Mouse (Mus musculus) limb, embryonic 11.5 days (tissue): ENCODE measurements around the gene Tmem33. TPM values are rescaled to one million over a fixed set of nuclear protein-coding genes. Genes with fewer than 3 reads are reported as not detected.

ENCODE experiments used
- ATAC-seq: fragments of 200-750 bp; cut with Nextera tagmentation; 2 replicates; pipeline ENCODE4 v1.8.0; 2017; ENCODE audit warnings: low read depth; ENCODE audit not compliant: insufficient number of reproducible peaks, low FRiP score, low TSS enrichment
- DNase-seq: peaks from one replicate; pipeline ENCODE4 v3.0.0-alpha.2; 2015; ENCODE audit warnings: low spot score
- H3K27ac ChIP-seq: fragments of 300-500 bp; sonication (generic); replicated peaks from 2 replicates; pipeline ENCODE4 v1.5.1; 2014; ENCODE audit warnings: low read depth, mild to moderate bottlenecking, low read length
- H3K27me3 ChIP-seq: fragments of 300-500 bp; sonication (generic); 2 replicates; pipeline ENCODE4 v1.6.1; 2014; ENCODE audit warnings: mild to moderate bottlenecking, low read length, mixed read lengths; ENCODE audit not compliant: control insufficient read depth, insufficient read depth
- H3K36me3 ChIP-seq: fragments of 300-500 bp; sonication (generic); 2 replicates; pipeline ENCODE4 v1.6.1; 2014; ENCODE audit warnings: mild to moderate bottlenecking, low read length, moderate library complexity, mixed read lengths; ENCODE audit not compliant: control insufficient read depth, insufficient read depth
- H3K4me1 ChIP-seq: fragments of 300-500 bp; sonication (generic); 2 replicates; pipeline ENCODE4 v1.6.1; 2014; ENCODE audit warnings: low read length, mixed read lengths; ENCODE audit not compliant: control insufficient read depth, insufficient read depth
- H3K4me2 ChIP-seq: fragments of 300-500 bp; sonication (generic); 2 replicates; pipeline ENCODE4 v1.6.1; 2014; ENCODE audit warnings: low read depth, mild to moderate bottlenecking, moderate library complexity; ENCODE audit not compliant: severe bottlenecking
- H3K4me3 ChIP-seq: fragments of 300-500 bp; sonication (generic); 2 replicates; pipeline ENCODE4 v1.5.1; 2014; ENCODE audit warnings: low read depth, low read length
- H3K9ac ChIP-seq: fragments of 300-500 bp; sonication (generic); 2 replicates; pipeline ENCODE4 v1.6.1; 2014; ENCODE audit warnings: mild to moderate bottlenecking, low read length
- H3K9me3 ChIP-seq: fragments of 300-500 bp; sonication (generic); 2 replicates; pipeline ENCODE4 v1.6.1; 2016; ENCODE audit warnings: low read length; ENCODE audit not compliant: control insufficient read depth
- WGBS: fragments of 180-500 bp; shearing (Covaris S2); extraction: QIAGEN DNeasy Blood & Tissue Kit; methylation state at CpG from one replicate; pipeline ENCODE4 v1.1.7; 2014; 5-methylcytosine and 5-hydroxymethylcytosine counted together
- polyA plus RNA-seq: library from polyadenylated mRNA; unstranded; fragments of >200 nt; fragmentation: Nextera tagmentation; extraction: Ambion mirVana; gene quantifications from 2 replicates; pipeline ENCODE4 v1.2.1, GENCODE M21; 2014

Tmem33 gene
- polyA plus RNA-seq, 1 experiment from 2014 or later: 90.2 TPM

GRCm38 (mm10) chr5:67223391-67224121 is 36.8 kb upstream of the Tmem33 start:
- DNase-seq (no peak), ATAC-seq (no peak)
- H3K4me3 ChIP-seq: no peak overlapping the region
- H3K4me1 ChIP-seq: peaks cover 2% of the 10 kb centered on the region; the same call in 1 of the 2 replicates
- peaks cover 90% of the 10 kb centered on the region for H3K27me3 ChIP-seq
- H3K36me3 ChIP-seq: no peaks in the 10 kb centered on the region
- no peak overlapping the region for H3K9ac ChIP-seq
- 2% methylated on average over 15 of the region's 15 CpGs for WGBS
- peaks cover 4% of the 10 kb centered on the region; the same call in 1 of the 2 replicates for H3K9me3 ChIP-seq
- H3K27ac ChIP-seq: no peak overlapping the region
- H3K4me2 ChIP-seq: no peak overlapping the region

GRCm38 (mm10) chr5:67224122-67224502 is 36.3 kb upstream of the Tmem33 start:
- H3K9ac ChIP-seq: no peak overlapping the region
- H3K27ac ChIP-seq: no peak overlapping the region
- no peak overlapping the region for H3K4me3 ChIP-seq
- H3K9me3 ChIP-seq: peaks cover 4% of the 10 kb centered on the region; the same call in 1 of the 2 replicates
- DNase-seq (no peak), ATAC-seq (no peak)
- WGBS: 15% methylated on average over 6 of the region's 6 CpGs
- peaks cover 90% of the 10 kb centered on the region for H3K27me3 ChIP-seq
- peaks cover 2% of the 10 kb centered on the region; the same call in 1 of the 2 replicates for H3K4me1 ChIP-seq
- H3K4me2 ChIP-seq: no peak overlapping the region
- no peaks in the 10 kb centered on the region for H3K36me3 ChIP-seq

GRCm38 (mm10) chr5:67225758-67226157 is 34.6 kb upstream of the Tmem33 start:
- Histone ChIP-seq H3K27ac (no peak overlapping the region), H3K9ac (no peak overlapping the region), H3K4me2 (no peak overlapping the region), H3K4me1 (peaks cover 8% of the 10 kb centered on the region; the same call in 1 of the 2 replicates), H3K9me3 (peaks cover 4% of the 10 kb centered on the region; the same call in 1 of the 2 replicates), H3K4me3 (no peak overlapping the region), H3K36me3 (no peaks in the 10 kb centered on the region), H3K27me3 (peaks cover 93% of the 10 kb centered on the region)
- no peak for DNase-seq
- 45% methylated on average over 7 of the region's 7 CpGs for WGBS
- ATAC-seq: no peak

- no peak for DNase-seq
- H3K4me2 ChIP-seq: no peak overlapping the region
Observed at GRCm38 (mm10) chr5:67227261-67227660, 33.1 kb upstream of the Tmem33 start.

GRCm38 (mm10) chr5:67227682-67228444 is 32.5 kb upstream of the Tmem33 start:
- peaks cover 4% of the 10 kb centered on the region; the same call in 1 of the 2 replicates for H3K9me3 ChIP-seq
- no peak overlapping the region for H3K4me3 ChIP-seq
- H3K4me1 ChIP-seq: peaks cover 11% of the 10 kb centered on the region; the same call in 1 of the 2 replicates
- H3K9ac ChIP-seq: no peak overlapping the region
- WGBS: under 1% methylated on average over 15 of the region's 15 CpGs
- DNase-seq (no peak), ATAC-seq (no peak)
- H3K27ac ChIP-seq: no peak overlapping the region
- no peak overlapping the region for H3K4me2 ChIP-seq
- peaks cover 94% of the 10 kb centered on the region for H3K27me3 ChIP-seq
- H3K36me3 ChIP-seq: no peaks in the 10 kb centered on the region

More at GRCm38 (mm10) chr5:67227261-67227660, 33.1 kb upstream of the Tmem33 start:
- Histone ChIP-seq H3K9ac (no peak overlapping the region), H3K4me3 (no peak overlapping the region), H3K4me1 (peaks cover 11% of the 10 kb centered on the region; the same call in 1 of the 2 replicates), H3K36me3 (no peaks in the 10 kb centered on the region), H3K27ac (no peak overlapping the region), H3K9me3 (peaks cover 4% of the 10 kb centered on the region; the same call in 1 of the 2 replicates), H3K27me3 (peaks cover 94% of the 10 kb centered on the region)
- no peak for ATAC-seq
- 3% methylated on average over 11 of the region's 11 CpGs for WGBS

- no peak overlapping the region for H3K9ac ChIP-seq
- ATAC-seq: no peak
- H3K4me2 ChIP-seq: no peak overlapping the region
- no peaks in the 10 kb centered on the region for H3K9me3 ChIP-seq
- no peak overlapping the region for H3K4me3 ChIP-seq
- WGBS: 55% methylated on average over 4 of the region's 4 CpGs
- no peak for DNase-seq
- H3K27ac ChIP-seq: no peak overlapping the region
- H3K27me3 ChIP-seq: peaks cover 55% of the 10 kb centered on the region
- no peaks in the 10 kb centered on the region for H3K36me3 ChIP-seq
- peaks cover 8% of the 10 kb centered on the region; the same call in 1 of the 2 replicates for H3K4me1 ChIP-seq
Observed at GRCm38 (mm10) chr5:67234682-67235081, 25.7 kb upstream of the Tmem33 start.

GRCm38 (mm10) chr5:67235462-67235861 is 24.9 kb upstream of the Tmem33 start:
- Histone ChIP-seq H3K4me2 (no peak overlapping the region), H3K9ac (no peak overlapping the region), H3K4me3 (no peak overlapping the region), H3K27ac (no peak overlapping the region), H3K27me3 (peaks cover 47% of the 10 kb centered on the region), H3K4me1 (0 out of 2 replicates have a peak, but pooled peaks cover 5% of the 10 kb centered on the region), H3K9me3 (no peaks in the 10 kb centered on the region), H3K36me3 (no peaks in the 10 kb centered on the region)
- 59% methylated on average over 3 of the region's 3 CpGs for WGBS
- ATAC-seq (no peak), DNase-seq (no peak)

GRCm38 (mm10) chr5:67236601-67237000 is 23.8 kb upstream of the Tmem33 start:
- ATAC-seq: no peak
- H3K4me2 ChIP-seq: no peak overlapping the region
- no peak overlapping the region for H3K9ac ChIP-seq
- no peaks in the 10 kb centered on the region for H3K36me3 ChIP-seq
- H3K4me3 ChIP-seq: no peak overlapping the region
- H3K27me3 ChIP-seq: peaks cover 36% of the 10 kb centered on the region
- no peaks in the 10 kb centered on the region for H3K9me3 ChIP-seq
- no peak for DNase-seq
- H3K4me1 ChIP-seq: no peaks in the 10 kb centered on the region
- H3K27ac ChIP-seq: no peak overlapping the region
- 82% methylated on average over 3 of the region's 3 CpGs for WGBS
